Mouse (Mus musculus): Measurements from ENCODE around the gene 1700030J22Rik. TPM values are rescaled to one million over a fixed set of nuclear protein-coding genes. Genes with fewer than 3 reads are reported as not detected.

Gene 1700030J22Rik
- polyA plus RNA-seq, 1 experiment from 2014 or later, result 3.4 TPM

DNA sequence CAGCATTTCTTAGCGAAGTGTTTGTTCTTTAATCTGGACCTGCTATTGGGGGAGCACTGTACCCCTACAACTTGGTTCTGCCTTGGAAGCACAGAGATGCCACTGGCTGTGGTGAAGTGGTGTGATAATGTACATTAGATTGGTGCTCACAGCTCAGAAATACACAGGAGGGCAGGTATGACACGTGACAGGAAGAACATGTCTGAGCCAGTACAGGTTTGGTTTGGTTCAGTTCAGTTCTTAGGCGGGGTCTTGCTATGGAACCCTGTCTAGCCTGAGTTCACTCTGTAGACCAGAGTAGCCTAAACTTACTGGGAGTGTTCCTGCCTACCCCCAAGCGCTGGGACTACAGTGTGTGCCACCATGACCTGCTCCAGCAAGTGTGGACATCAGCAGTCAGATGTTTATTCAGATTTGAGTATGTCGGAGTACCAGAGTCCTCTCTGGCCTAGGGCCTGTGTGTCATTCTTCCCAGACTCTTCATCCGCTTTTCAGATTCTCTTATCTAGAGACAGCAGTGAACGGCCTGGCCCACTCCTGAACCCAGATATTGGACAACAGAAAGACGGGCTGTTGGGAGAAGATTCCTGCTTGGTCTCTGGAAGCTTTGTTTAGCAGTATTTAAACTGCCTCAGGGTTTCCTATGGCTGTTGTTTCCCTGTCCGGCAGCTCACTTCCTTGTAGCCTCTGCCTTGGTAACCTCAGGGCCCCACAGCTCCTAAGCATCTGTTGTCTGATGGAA lies 33.4 kb downstream of the 1700030J22Rik start:
- H3K9me3 ChIP-seq (ENCODE audit: control insufficient read depth, low read length), result no peaks in the 10 kb centered on the region
- H3K27me3 ChIP-seq (ENCODE audit: control insufficient read depth, insufficient read depth, low read length), result no peaks in the 10 kb centered on the region
- H3K36me3 ChIP-seq (ENCODE audit: control insufficient read depth, insufficient read depth, low read length), result no peaks in the 10 kb centered on the region
- no peak overlapping the region for H3K27ac ChIP-seq (ENCODE audit: low read depth, low read length)
- no peak overlapping the region for H3K4me2 ChIP-seq (ENCODE audit: low read depth)
- 88% methylated on average over 9 of the region's 9 CpGs for WGBS
- no peak overlapping the region for H3K9ac ChIP-seq (ENCODE audit: low read length)
- DNase-seq (ENCODE audit: low spot score), result no peak
- no peak for ATAC-seq (ENCODE audit: insufficient read depth, low FRiP score, low TSS enrichment)
- H3K4me1 ChIP-seq (ENCODE audit: control insufficient read depth, insufficient read depth, low read length), result peaks cover 9% of the 10 kb centered on the region
- no peak overlapping the region for H3K4me3 ChIP-seq (ENCODE audit: low read depth, low read length)

- no peaks in the 10 kb centered on the region for H3K9me3 ChIP-seq (ENCODE audit: control insufficient read depth, low read length)
- H3K27me3 ChIP-seq (ENCODE audit: control insufficient read depth, insufficient read depth, low read length), result no peaks in the 10 kb centered on the region
- DNase-seq (ENCODE audit: low spot score), result no peak
- peak overlapping the region; percentile 97 for H3K4me3 ChIP-seq (ENCODE audit: low read depth, low read length)
- H3K36me3 ChIP-seq (ENCODE audit: control insufficient read depth, insufficient read depth, low read length), result no peaks in the 10 kb centered on the region
- ATAC-seq (ENCODE audit: insufficient read depth, low FRiP score, low TSS enrichment), result no peak
- H3K9ac ChIP-seq (ENCODE audit: low read length), result peak overlapping the region; percentile 84
- peak overlapping the region; percentile 98 for H3K4me2 ChIP-seq (ENCODE audit: low read depth)
- H3K27ac ChIP-seq (ENCODE audit: low read depth, low read length), result no peak overlapping the region
- H3K4me1 ChIP-seq (ENCODE audit: control insufficient read depth, insufficient read depth, low read length), result peaks cover 9% of the 10 kb centered on the region
- 11% methylated on average over 4 of the region's 4 CpGs for WGBS
Measured at GRCm38 (mm10) chr8:116944385-116944696, 34.4 kb downstream of the 1700030J22Rik start.

DNA sequence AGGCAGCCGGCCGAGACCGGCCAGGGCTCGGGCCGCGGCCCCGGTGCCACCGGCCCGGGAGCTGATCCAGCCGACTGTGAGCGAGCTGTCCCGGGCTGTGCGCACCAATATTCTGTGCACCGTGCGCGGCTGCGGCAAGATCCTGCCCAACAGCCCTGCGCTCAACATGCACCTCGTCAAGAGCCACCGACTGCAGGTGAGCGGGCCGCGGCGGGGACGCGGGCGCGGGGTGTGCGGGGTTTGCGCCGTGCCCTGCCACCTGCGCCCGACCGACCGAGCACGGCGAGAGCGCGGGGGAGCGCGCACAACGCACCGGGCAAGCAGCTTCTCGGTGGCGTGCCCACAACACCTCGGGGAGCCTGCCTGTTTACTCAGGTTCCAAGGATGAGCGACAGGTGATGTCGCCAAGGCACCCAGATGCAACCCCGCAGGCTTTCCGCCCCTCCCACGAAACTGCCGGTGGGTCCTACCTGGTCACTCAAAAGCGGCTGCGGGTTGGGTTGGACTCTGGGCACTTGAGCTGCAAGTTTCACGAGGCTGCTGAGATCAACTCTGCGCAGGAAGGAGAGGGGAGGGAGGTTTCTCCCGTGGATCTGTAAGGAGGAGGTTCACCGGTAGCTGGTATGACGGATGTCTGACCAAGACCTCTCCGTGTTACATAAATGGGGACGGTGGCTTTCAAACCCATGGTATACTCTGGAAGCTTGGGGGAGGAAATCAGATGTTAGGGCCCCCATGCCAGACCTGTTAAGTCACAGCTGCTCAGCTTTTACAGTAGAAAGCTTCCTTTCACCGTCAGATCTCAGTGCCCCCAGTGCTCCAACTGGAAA lies 35.0 kb downstream of the 1700030J22Rik start:
- H3K4me2 ChIP-seq (ENCODE audit: low read depth), result peak overlapping the region; percentile 98
- H3K36me3 ChIP-seq (ENCODE audit: control insufficient read depth, insufficient read depth, low read length), result no peaks in the 10 kb centered on the region
- peak overlapping the region; percentile 84 for H3K9ac ChIP-seq (ENCODE audit: low read length)
- H3K27me3 ChIP-seq (ENCODE audit: control insufficient read depth, insufficient read depth, low read length), result no peaks in the 10 kb centered on the region
- peak overlapping the region; percentile 97 for H3K4me3 ChIP-seq (ENCODE audit: low read depth, low read length)
- H3K27ac ChIP-seq (ENCODE audit: low read depth, low read length), result no peak overlapping the region
- H3K4me1 ChIP-seq (ENCODE audit: control insufficient read depth, insufficient read depth, low read length), result peaks cover 9% of the 10 kb centered on the region
- DNase-seq (ENCODE audit: low spot score), result peak; percentile 27
- H3K9me3 ChIP-seq (ENCODE audit: control insufficient read depth, low read length), result no peaks in the 10 kb centered on the region
- WGBS, result under 1% methylated on average over 53 of the region's 62 CpGs
- peak; percentile 60 for ATAC-seq (ENCODE audit: insufficient read depth, low FRiP score, low TSS enrichment)

DNA sequence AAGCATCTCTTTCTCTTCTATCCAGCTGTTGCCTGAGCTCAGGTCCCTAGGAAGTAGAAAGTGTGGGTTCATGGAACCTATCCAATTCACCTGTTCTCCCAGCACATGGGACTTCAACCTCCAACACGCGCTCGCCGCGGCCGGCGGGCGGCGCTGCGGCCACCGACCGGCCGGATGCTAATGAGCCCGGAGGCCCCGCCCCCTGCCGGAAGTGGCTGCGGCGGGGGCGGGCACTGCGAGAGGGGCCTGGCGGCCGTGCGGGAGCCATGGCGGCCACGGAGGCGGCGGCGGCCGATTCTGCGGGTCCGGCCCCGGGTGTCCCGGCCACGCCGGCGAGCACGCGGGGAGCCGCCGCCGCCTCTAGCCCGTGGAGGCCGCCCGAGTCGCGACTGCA lies 35.6 kb downstream of the 1700030J22Rik start, which contains the start of gene Atmin:
Atmin (plus strand) TSS at position 233 of the 394 bp plus-strand sequence.
- Histone ChIP-seq H3K4me3 (ENCODE audit: low read depth, low read length) (peak within 1 kb of the TSS; percentile 97), H3K4me2 (ENCODE audit: low read depth) (peak within 1 kb of the TSS; percentile 98), H3K4me1 (ENCODE audit: control insufficient read depth, insufficient read depth, low read length) (peaks cover 9% of the 10 kb centered on the region), H3K9ac (ENCODE audit: low read length) (peak within 1 kb of the TSS; percentile 84), H3K27ac (ENCODE audit: low read depth, low read length) (no peak within 1 kb of the TSS), H3K36me3 (ENCODE audit: control insufficient read depth, insufficient read depth, low read length) (no peaks in the 10 kb centered on the region), H3K27me3 (ENCODE audit: control insufficient read depth, insufficient read depth, low read length) (no peaks in the 10 kb centered on the region), H3K9me3 (ENCODE audit: control insufficient read depth, low read length) (no peaks in the 10 kb centered on the region)
- peak; percentile 89 for ATAC-seq (ENCODE audit: insufficient read depth, low FRiP score, low TSS enrichment)
- WGBS, result under 1% methylated on average over 44 of the region's 46 CpGs
- DNase-seq (ENCODE audit: low spot score), result peak; percentile 96

- WGBS, result 81% methylated on average over 12 of the region's 12 CpGs
- H3K4me3 ChIP-seq (ENCODE audit: low read depth, low read length), result no peak overlapping the region
- no peaks in the 10 kb centered on the region for H3K36me3 ChIP-seq (ENCODE audit: control insufficient read depth, insufficient read depth, low read length)
- H3K9me3 ChIP-seq (ENCODE audit: control insufficient read depth, low read length), result no peaks in the 10 kb centered on the region
- no peak overlapping the region for H3K4me2 ChIP-seq (ENCODE audit: low read depth)
- H3K27ac ChIP-seq (ENCODE audit: low read depth, low read length), result no peak overlapping the region
- no peaks in the 10 kb centered on the region for H3K27me3 ChIP-seq (ENCODE audit: control insufficient read depth, insufficient read depth, low read length)
- no peak for DNase-seq (ENCODE audit: low spot score)
- H3K4me1 ChIP-seq (ENCODE audit: control insufficient read depth, insufficient read depth, low read length), result peaks cover 9% of the 10 kb centered on the region
- no peak for ATAC-seq (ENCODE audit: insufficient read depth, low FRiP score, low TSS enrichment)
- H3K9ac ChIP-seq (ENCODE audit: low read length), result no peak overlapping the region
Measured at GRCm38 (mm10) chr8:116942284-116943058, 36.3 kb downstream of the 1700030J22Rik start.

- ATAC-seq (ENCODE audit: insufficient read depth, low FRiP score, low TSS enrichment), result no peak
- peaks cover 14% of the 10 kb centered on the region for H3K36me3 ChIP-seq (ENCODE audit: control insufficient read depth, insufficient read depth, low read length)
Measured at GRCm38 (mm10) chr8:116935506-116935905, 43.3 kb downstream of the 1700030J22Rik start.

DNA sequence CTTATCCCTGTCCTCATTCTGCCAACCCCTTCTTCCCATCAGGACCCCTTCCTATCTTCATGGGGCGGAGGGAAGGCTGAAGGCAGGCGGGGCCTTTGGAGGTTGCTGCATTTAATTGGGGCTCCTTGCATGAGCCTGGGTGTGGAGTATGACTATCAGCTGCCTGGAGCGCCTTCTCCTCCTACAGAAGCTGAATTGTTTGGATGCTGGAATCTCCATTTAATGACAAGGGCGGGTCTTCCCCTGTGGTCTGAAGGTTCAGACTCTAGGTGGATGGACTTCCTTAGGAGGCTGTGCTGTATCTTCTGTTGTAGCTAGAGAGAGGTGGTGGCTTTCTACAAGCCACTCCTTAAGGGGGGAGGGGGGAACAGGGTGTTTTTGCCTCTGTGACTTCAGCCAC lies 43.8 kb downstream of the 1700030J22Rik start:
- no peaks in the 10 kb centered on the region for H3K27me3 ChIP-seq (ENCODE audit: control insufficient read depth, insufficient read depth, low read length)
- WGBS, result 94% methylated on average over 4 of the region's 4 CpGs
- ATAC-seq (ENCODE audit: insufficient read depth, low FRiP score, low TSS enrichment), result no peak
- no peak overlapping the region for H3K27ac ChIP-seq (ENCODE audit: low read depth, low read length)
- no peak for DNase-seq (ENCODE audit: low spot score)
- no peaks in the 10 kb centered on the region for H3K9me3 ChIP-seq (ENCODE audit: control insufficient read depth, low read length)
- no peak overlapping the region for H3K9ac ChIP-seq (ENCODE audit: low read length)
- no peak overlapping the region for H3K4me2 ChIP-seq (ENCODE audit: low read depth)
- H3K4me3 ChIP-seq (ENCODE audit: low read depth, low read length), result no peak overlapping the region
- H3K36me3 ChIP-seq (ENCODE audit: control insufficient read depth, insufficient read depth, low read length), result peaks cover 14% of the 10 kb centered on the region
- H3K4me1 ChIP-seq (ENCODE audit: control insufficient read depth, insufficient read depth, low read length), result no peaks in the 10 kb centered on the region

More at GRCm38 (mm10) chr8:116935506-116935905, 43.3 kb downstream of the 1700030J22Rik start:
- no peak overlapping the region for H3K4me2 ChIP-seq (ENCODE audit: low read depth)
- no peak for DNase-seq (ENCODE audit: low spot score)
- 63% methylated on average over 6 of the region's 6 CpGs for WGBS
- no peak overlapping the region for H3K9ac ChIP-seq (ENCODE audit: low read length)
- H3K4me3 ChIP-seq (ENCODE audit: low read depth, low read length), result no peak overlapping the region
- no peaks in the 10 kb centered on the region for H3K4me1 ChIP-seq (ENCODE audit: control insufficient read depth, insufficient read depth, low read length)
- H3K27me3 ChIP-seq (ENCODE audit: control insufficient read depth, insufficient read depth, low read length), result no peaks in the 10 kb centered on the region
- no peaks in the 10 kb centered on the region for H3K9me3 ChIP-seq (ENCODE audit: control insufficient read depth, low read length)
- no peak overlapping the region for H3K27ac ChIP-seq (ENCODE audit: low read depth, low read length)

DNA sequence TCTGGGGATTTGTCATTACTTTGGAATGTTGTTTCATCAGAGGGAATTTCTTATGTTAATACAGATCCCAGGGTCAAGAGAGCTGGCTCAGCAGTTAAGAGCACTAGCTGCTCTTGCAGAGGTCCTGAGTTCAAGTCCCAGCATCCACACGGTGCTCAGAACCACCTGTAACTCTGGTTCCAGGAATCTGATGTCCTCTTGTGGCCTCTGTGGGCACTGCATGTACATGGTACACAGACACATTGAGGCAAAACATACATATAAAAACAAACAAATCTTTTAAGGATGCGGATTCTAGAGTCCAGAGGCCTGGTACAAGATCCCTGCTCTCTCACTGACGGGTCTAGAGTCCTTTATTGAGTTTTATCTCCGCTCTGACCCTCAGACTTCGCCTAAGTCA lies 50.2 kb downstream of the 1700030J22Rik start:
- H3K9ac ChIP-seq (ENCODE audit: low read length), result no peak overlapping the region
- H3K9me3 ChIP-seq (ENCODE audit: control insufficient read depth, low read length), result no peaks in the 10 kb centered on the region
- H3K4me3 ChIP-seq (ENCODE audit: low read depth, low read length), result no peak overlapping the region
- ATAC-seq (ENCODE audit: insufficient read depth, low FRiP score, low TSS enrichment), result no peak
- no peak for DNase-seq (ENCODE audit: low spot score)
- WGBS, result 94% methylated on average over 5 of the region's 5 CpGs
- H3K36me3 ChIP-seq (ENCODE audit: control insufficient read depth, insufficient read depth, low read length), result peaks cover 6% of the 10 kb centered on the region
- H3K4me2 ChIP-seq (ENCODE audit: low read depth), result no peak overlapping the region
- H3K27ac ChIP-seq (ENCODE audit: low read depth, low read length), result no peak overlapping the region
- no peaks in the 10 kb centered on the region for H3K27me3 ChIP-seq (ENCODE audit: control insufficient read depth, insufficient read depth, low read length)
- H3K4me1 ChIP-seq (ENCODE audit: control insufficient read depth, insufficient read depth, low read length), result no peaks in the 10 kb centered on the region
